Mouse (Mus musculus): ENCODE results near the gene Inka2. TPM values are rescaled to one million over a fixed set of nuclear protein-coding genes. Genes with fewer than 3 reads are reported as not detected.
"Not testable (repeated sequence)": the region's sequence is repeated elsewhere in the genome, so short reads cannot be mapped to it uniquely, and the experiment has no call there.

Inka2 gene
- polyA plus RNA-seq, 1 experiment from 2014 or later: 0.90 TPM

DNA sequence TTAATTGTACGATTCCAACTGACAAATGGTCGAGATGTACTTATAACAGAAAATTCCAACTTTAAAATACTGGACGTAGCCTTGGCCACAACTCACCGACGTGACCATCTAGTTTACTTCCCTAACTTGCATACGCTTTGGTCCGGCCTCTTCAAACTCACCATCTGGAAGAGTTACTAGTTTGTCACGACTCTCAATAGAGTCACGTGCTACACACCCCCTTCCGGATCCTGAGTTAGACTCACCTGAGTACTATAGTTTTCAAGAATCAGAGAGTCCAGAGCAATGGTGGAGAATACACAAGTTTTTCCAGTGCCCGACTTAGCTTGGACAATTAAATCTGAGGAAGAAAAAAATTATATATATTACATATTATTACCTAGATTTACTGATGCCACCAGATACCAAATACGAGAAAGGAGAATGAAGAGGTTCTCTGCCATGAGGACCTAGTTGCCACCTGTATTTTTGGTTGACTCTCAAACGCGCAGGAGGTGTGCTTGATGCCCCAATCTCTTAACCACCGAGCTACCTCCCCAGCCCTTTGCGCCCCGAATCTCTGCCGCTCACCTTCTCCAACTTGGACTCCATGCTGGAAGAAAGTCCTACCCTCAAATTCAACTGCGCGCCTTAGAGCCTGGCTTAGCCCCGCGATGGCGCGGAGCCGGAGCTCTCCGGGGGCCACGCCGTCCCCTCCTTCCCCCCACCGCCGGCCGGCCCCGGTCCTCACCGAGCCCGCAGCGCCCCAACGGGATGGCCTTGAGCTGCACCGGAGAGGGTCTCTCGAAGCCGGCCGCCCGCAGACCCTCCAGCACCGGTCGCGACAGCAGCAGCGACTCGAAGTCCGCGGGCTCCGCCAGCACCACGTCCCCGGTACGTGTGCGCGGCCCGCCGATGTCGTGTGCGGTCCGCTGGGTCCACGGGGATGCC, 17.7 kb upstream of the Inka2 start:
- peaks cover 19% of the 10 kb centered on the region for H3K4me1 ChIP-seq
- H3K36me3 ChIP-seq: peaks cover 32% of the 10 kb centered on the region
- peak overlapping the region; percentile 94 for H3K27ac ChIP-seq (replicated peaks)
- DNase-seq (ENCODE audit: low spot score): no peak
- 9% methylated on average over 60 of the region's 60 CpGs for WGBS
- H3K4me3 ChIP-seq: peak overlapping the region; percentile 71
- no peaks in the 10 kb centered on the region for H3K9me3 ChIP-seq (replicated peaks)
- H3K27me3 ChIP-seq (ENCODE audit: low read depth, poor library complexity, severe bottlenecking): 0 out of 2 replicates have a peak, but pooled peaks cover 7% of the 10 kb centered on the region

DNA sequence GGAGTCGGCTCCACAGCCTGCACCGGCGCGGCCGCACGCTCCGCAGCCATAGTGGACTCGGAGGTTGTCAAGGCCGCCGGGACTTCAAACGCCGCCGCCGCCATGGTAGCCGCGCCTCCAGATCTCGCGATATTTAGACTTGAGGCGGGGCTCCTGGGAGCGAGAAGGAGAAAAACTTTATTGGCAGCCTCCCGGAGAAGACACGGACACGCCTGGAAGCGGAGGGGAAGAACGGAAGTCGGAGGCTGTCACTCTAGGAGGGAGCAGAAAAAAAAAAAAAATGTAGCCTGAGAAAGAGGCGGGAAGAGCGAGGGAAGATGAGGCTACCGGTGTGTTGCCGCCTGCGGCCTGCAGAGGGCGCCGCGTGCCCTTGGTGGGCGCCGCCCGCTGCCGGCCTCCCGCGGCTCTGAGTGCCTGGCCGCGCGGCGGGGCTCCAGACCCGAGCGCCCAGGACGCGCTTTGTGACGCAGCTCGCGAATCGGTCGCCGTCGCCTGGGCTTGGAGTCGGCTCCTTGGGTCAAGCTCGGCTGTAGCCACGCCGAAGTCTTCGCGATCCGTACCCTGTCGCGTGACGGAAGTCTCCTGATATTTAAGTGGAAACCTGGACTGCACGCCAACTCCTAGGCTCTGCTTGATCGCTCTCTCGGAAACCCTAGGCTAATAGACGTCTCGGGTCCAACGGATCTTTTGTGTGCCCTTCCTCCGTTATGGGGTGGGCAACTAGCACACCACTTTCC, 16.9 kb upstream of the Inka2 start, which contains the start of gene Ddx20:
TSS of gene Ddx20 (minus strand) at position 251 of the 737 bp plus-strand sequence.
- Histone ChIP-seq H3K4me3 (peak within 1 kb of the TSS; percentile 71), H3K27me3 (ENCODE audit: low read depth, poor library complexity, severe bottlenecking) (0 out of 2 replicates have a peak, but pooled peaks cover 7% of the 10 kb centered on the region), H3K4me1 (peaks cover 19% of the 10 kb centered on the region), H3K36me3 (peaks cover 25% of the 10 kb centered on the region), H3K9me3 (replicated peaks) (no peaks in the 10 kb centered on the region), H3K27ac (replicated peaks) (peak within 1 kb of the TSS; percentile 94)
- under 1% methylated on average over 72 of the region's 72 CpGs for WGBS
- DNase-seq (ENCODE audit: low spot score): peak; percentile 98

DNA sequence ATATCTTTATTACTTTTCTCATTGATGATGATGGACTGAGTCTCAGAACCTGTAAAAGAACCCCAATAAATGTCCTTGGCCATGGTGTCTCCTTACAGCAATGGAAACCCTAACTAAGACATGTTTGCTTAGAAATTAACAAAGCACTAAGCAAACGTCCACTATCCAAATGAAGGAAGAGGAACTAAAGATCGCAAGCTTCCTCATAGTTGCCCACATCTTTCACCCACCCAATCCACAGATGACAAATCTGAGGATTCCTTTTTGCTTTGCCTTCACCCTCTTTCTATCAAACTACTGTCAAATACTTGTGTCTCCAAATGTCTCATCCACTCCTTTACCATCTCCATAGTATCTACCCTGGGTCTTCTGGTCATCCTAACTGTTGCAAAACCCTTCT, 15.9 kb upstream of the Inka2 start:
- Histone ChIP-seq H3K9me3 (replicated peaks) (no peaks in the 10 kb centered on the region), H3K36me3 (peaks cover 15% of the 10 kb centered on the region), H3K27ac (replicated peaks) (no peak overlapping the region), H3K4me1 (peaks cover 20% of the 10 kb centered on the region), H3K27me3 (ENCODE audit: low read depth, poor library complexity, severe bottlenecking) (peaks cover 15% of the 10 kb centered on the region), H3K4me3 (no peak overlapping the region)
- 85% methylated on average over 2 of the region's 2 CpGs for WGBS
- no peak for DNase-seq (ENCODE audit: low spot score)

DNA sequence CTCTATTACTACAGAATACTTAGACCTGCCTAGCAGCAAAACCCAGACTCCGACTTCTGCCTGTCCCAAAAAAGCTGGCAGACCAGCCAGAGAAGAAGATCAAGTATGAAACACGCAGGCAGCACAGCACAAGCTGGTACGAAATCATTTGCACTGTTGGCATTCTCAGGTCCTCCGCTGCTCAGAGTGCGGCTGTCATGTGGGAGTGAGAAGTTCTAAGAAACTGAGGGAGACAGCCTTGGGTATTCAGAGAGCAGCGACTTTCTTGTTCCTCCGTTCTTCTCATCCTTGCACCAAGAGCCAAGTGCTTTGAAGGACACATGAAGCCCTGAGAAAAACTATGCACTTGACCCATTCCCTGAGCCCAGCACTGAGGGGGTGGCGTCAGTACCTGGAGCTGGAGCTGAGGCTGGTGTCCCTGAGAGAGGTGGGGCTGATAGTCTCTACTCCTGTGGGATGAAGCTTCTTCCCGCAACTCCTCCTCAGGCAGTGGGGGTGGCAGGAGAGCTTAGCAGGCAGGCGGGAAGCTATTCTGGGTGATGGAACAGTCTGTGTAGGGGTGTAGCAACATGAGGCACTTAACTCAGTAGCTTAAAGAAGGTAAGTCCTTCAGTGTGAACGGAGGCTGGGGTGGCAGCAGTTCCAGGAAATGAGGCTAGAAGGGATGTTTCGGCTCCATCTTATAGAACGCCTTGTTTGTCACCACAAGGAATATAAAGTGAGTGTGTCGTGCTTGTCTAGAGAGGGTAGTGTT, 10.9 kb upstream of the Inka2 start:
- H3K27ac ChIP-seq (replicated peaks): no peak overlapping the region
- H3K4me1 ChIP-seq: peaks cover 39% of the 10 kb centered on the region
- H3K27me3 ChIP-seq (ENCODE audit: low read depth, poor library complexity, severe bottlenecking): peaks cover 53% of the 10 kb centered on the region
- WGBS: 75% methylated on average over 14 of the region's 14 CpGs
- H3K36me3 ChIP-seq: no peaks in the 10 kb centered on the region
- no peak overlapping the region for H3K4me3 ChIP-seq
- DNase-seq (ENCODE audit: low spot score): no peak
- no peaks in the 10 kb centered on the region for H3K9me3 ChIP-seq (replicated peaks)

DNA sequence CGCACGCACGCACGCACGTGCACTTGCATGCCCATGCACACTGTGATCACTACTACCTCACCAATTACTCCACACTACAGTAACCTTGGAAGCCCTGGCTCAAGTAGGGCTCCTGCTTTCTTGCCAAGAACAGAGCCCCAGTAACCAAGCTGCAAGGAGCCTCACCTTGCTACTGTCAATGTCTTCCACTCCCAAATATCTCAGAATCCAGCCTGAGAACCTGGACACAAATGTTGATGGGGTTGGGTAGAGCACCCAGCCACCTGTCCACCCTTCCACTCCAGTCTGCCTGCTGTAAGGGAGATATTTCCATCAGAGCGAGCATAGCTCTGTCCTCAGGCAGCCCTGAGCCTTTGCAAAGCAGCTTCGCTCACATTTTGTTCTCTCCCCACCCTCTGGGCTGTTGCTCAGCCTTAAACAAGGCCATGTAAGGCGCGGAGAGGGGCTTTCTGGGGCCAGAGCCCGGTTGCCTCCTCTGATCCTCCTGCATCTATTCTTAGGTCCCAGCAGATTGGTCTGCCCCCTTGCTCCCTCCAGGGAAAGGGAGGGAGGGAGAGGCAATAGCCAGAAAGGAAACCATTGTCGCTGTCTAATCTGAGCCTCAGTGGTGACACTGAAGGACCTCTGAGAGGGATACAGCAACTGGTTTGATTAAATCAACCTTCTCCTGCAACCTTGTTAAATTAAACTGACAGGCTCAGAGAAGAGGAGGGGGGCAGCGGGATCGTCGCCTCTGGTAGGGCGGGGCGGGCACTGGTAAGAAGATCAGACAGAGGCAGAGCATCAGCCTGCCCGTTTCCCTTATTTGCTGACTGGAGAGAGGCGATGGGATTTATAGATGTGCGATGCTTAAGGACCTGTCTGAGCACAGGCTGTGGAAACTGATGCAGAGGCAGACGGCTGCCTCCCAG, 8.7 kb upstream of the Inka2 start:
- H3K36me3 ChIP-seq: no peaks in the 10 kb centered on the region
- peak overlapping the region; percentile 85 for H3K27ac ChIP-seq (replicated peaks)
- DNase-seq (ENCODE audit: low spot score): peak; percentile 75
- peaks cover 48% of the 10 kb centered on the region for H3K27me3 ChIP-seq (ENCODE audit: low read depth, poor library complexity, severe bottlenecking)
- H3K4me1 ChIP-seq: peaks cover 44% of the 10 kb centered on the region
- peak overlapping the region; percentile 38 for H3K4me3 ChIP-seq
- no peaks in the 10 kb centered on the region for H3K9me3 ChIP-seq (replicated peaks)
- 27% methylated on average over 20 of the region's 20 CpGs for WGBS

DNA sequence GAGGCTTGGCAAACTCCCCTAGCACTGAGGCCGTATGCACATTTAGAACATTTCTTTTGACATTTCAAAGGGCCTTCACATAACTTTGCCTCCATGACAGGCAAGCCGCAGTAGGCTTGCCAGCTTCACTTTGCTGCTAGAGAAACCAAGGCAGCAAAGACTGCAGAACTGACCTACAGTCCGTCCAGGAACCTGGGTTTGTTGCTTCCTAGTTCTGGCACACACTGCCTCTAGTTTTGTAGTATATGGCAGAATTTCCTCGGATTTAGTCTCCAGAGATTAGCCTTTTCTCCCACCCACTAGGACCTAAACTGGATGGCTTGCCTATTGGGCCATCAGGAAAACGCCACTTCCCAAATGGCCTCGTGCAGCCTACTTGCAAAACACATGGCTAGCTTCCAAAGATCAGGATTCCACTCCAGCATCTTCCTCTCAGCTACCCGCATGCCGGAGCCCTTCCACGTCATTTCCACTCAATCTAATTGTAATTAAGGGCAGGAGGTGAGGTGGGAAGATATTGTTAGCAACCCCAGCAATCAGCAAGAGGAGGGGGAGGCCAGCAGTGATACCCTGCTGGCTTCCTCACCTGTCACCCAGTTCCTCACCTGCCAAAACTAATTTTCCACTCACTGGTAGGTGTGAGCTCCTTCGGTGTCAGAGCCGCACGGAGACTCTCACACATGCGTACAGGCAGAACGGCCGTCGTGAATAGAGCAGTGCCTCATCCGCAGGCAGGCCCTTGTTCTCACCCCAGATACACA, 7.8 kb upstream of the Inka2 start:
- WGBS: 70% methylated on average over 17 of the region's 17 CpGs

DNA sequence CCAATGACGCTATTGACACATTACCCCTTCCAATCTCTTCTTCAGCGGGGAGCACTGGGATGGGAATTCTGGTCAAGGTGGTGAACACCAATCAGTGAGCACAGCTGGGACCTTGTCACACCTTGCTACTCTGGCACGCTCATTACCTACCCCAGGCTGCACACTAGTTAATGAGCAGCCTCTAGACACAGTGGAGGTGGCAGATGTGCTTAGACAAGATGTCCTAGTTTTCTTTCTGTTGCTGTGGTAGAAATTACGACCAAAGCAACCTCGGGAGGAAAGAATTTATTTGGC, 7.3 kb upstream of the Inka2 start:
- 79% methylated on average over 5 of the region's 5 CpGs for WGBS
- Histone ChIP-seq H3K9me3 (replicated peaks) (no peaks in the 10 kb centered on the region), H3K27me3 (ENCODE audit: low read depth, poor library complexity, severe bottlenecking) (peaks cover 62% of the 10 kb centered on the region), H3K4me1 (peaks cover 54% of the 10 kb centered on the region), H3K27ac (replicated peaks) (no peak overlapping the region), H3K4me3 (no peak overlapping the region), H3K36me3 (no peaks in the 10 kb centered on the region)
- DNase-seq (ENCODE audit: low spot score): no peak

More for the DNA sequence above, 7.8 kb upstream of the Inka2 start:
- peaks cover 57% of the 10 kb centered on the region for H3K27me3 ChIP-seq (ENCODE audit: low read depth, poor library complexity, severe bottlenecking)
- H3K4me3 ChIP-seq: peak overlapping the region; percentile 38
- H3K9me3 ChIP-seq (replicated peaks): no peaks in the 10 kb centered on the region
- H3K4me1 ChIP-seq: peaks cover 48% of the 10 kb centered on the region
- no peaks in the 10 kb centered on the region for H3K36me3 ChIP-seq
- peak overlapping the region; percentile 85 for H3K27ac ChIP-seq (replicated peaks)
- DNase-seq (ENCODE audit: low spot score): no peak

DNA sequence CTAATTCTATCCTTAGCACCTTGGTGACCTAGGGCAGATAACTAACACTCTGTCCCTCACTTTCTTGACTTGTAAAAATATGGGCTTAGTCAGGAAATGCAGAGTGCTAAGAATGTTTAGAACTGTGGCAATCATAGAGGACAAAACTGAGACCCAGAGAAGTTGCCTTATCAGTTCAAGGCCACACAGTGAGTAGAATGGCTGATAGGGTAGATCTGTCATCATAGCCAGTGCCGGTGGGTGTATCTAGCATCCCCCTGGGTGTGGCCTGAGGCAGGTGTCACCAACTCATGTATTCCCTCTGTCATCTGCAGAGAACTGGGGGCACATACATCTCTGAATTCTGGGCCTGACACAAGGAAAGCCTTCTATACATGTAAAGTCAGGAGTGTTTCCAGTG, 6.1 kb upstream of the Inka2 start:
- Histone ChIP-seq H3K4me3 (no peak overlapping the region), H3K27me3 (ENCODE audit: low read depth, poor library complexity, severe bottlenecking) (peaks cover 69% of the 10 kb centered on the region), H3K36me3 (no peaks in the 10 kb centered on the region), H3K9me3 (replicated peaks) (no peaks in the 10 kb centered on the region), H3K4me1 (peaks cover 54% of the 10 kb centered on the region), H3K27ac (replicated peaks) (no peak overlapping the region)
- WGBS: 89% methylated on average over 1 of the region's 1 CpGs
- no peak for DNase-seq (ENCODE audit: low spot score)

DNA sequence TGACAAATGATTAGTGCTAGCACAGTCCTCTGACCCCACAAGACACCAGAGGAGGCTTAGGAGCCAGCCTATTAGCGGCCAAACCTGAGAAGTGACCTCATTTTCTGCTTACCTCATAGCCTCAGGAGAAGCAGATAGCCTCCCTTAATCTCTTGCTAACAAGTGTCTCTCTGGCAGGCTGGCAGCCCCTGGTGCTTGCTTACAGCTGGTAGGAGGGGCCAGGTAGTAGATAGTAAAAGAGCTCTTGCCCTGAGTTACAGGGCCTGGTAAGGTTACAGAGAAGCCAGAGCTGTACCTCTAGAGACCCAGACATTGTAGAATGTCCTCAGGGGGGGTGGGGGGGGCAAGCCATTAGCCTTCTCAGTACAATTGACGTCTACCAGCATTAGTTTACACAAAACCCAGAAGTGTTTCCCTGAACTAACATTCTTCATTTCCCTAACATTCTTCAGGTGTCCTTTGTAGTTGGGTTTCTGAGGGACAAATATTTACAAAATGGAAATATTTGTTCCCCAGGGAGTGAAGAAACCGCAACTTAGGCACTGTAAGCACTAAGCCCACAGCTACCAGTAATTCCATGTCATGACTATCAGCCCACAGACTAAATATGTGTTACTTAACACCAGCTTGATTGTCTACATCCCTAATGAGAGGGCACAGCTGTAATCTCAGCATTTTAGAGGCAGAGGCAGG, 5.0 kb upstream of the Inka2 start:
- Histone ChIP-seq H3K4me3 (no peak overlapping the region), H3K36me3 (no peaks in the 10 kb centered on the region), H3K27ac (replicated peaks) (no peak overlapping the region), H3K9me3 (replicated peaks) (no peaks in the 10 kb centered on the region), H3K27me3 (ENCODE audit: low read depth, poor library complexity, severe bottlenecking) (peaks cover 65% of the 10 kb centered on the region), H3K4me1 (peaks cover 53% of the 10 kb centered on the region)
- WGBS: 62% methylated on average over 3 of the region's 3 CpGs
- DNase-seq (ENCODE audit: low spot score): no peak

DNA sequence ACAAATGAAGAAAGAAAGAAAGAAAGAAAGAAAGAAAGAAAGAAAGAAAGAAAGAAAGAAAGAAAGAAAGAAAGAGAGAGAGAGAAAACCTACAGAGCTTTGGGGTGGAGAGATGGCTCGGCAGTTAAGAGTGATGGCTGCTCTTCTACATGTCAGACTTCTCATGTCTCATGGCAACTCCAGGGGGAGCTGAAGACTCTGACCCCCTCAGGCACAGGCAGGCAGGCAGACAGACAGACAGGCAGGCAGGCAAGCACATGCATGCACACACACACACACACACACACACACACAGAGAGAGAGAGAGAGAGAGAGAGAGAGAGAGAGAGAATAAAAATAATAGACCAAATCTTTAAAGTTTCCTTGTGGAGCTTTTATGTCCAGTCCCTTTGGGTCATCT, 3.6 kb upstream of the Inka2 start:
- H3K36me3 ChIP-seq; H3K4me3 ChIP-seq; H3K9me3 ChIP-seq (replicated peaks); DNase-seq (ENCODE audit: low spot score); H3K27ac ChIP-seq (replicated peaks): not testable (repeated sequence)
- H3K27me3 ChIP-seq (ENCODE audit: low read depth, poor library complexity, severe bottlenecking): peaks cover 60% of the 10 kb centered on the region
- H3K4me1 ChIP-seq: peaks cover 51% of the 10 kb centered on the region
- 59% methylated on average over 1 of the region's 1 CpGs for WGBS

DNA sequence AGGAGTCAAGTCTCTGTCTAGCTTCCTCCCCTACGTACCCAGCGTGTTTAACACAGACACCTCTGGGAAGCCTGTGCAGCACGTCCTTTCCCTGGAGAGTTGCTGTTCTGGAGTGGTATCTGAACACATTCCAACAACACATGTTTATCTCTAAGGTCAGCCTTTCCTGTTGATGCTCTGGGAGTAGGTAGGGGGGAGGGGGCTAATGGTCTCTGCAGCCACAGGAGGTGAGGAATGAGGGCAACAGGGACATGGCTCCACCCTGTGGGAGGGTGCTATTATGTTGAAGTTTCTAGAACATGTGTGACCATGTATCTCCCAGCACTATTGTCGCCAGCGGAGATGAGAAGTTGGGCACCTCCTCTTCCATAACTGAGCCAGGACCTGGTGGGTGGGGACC, 3.0 kb upstream of the Inka2 start:
- Histone ChIP-seq H3K4me1 (peaks cover 49% of the 10 kb centered on the region), H3K9me3 (replicated peaks) (no peaks in the 10 kb centered on the region), H3K36me3 (no peaks in the 10 kb centered on the region), H3K27me3 (ENCODE audit: low read depth, poor library complexity, severe bottlenecking) (peaks cover 66% of the 10 kb centered on the region), H3K4me3 (no peak overlapping the region), H3K27ac (replicated peaks) (no peak overlapping the region)
- DNase-seq (ENCODE audit: low spot score): no peak
- 76% methylated on average over 5 of the region's 5 CpGs for WGBS

All from midbrain, embryonic 10.5 days (tissue).